Mouse (Mus musculus) small intestine, adult 2 months (tissue): ENCODE data around the gene Ercc8.

Experiments
- CTCF ChIP-seq: fragments of 200-500 bp; IDR thresholded peaks from 2 replicates; pipeline ENCODE4 v1.5.1; 2012; ENCODE audit warnings: low read depth, mild to moderate bottlenecking, control low read depth, inconsistent platforms, low read length, moderate library complexity, mixed read lengths; ENCODE audit not compliant: insufficient replicate concordance, insufficient read length; ENCODE audit errors: extremely low read depth
- POLR2A ChIP-seq: fragments of 200-500 bp; IDR thresholded peaks from 2 replicates; pipeline ENCODE4 v1.6.1; 2012; ENCODE audit warnings: low read depth, mild to moderate bottlenecking, control low read depth, inconsistent platforms, low read length, moderate library complexity

DNA sequence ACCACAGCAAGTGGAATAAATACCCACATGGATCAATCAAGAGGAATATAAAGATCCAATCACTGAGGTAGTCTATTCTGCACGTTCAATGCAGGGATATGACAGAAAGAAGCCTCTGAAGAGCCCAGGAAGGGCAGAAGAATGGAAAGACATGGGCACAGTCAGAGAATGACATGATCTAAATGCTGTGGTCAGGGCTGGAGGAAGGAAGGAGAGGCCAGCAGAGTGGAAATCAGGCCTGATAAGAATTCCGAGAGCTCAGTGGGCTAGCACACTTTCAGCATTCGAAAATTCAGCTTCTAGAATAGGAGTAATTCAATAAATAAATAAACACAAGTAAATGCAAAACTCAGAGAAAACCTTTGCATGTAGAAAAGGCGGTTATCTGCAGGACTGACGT is 83.2 kb downstream of the Ercc8 start:
- TF ChIP-seq CTCF: no peak
- no peak for TF ChIP-seq POLR2A
